Mouse (Mus musculus) thymus, postnatal 25 days (tissue): ENCODE measurements around the gene Anapc5.
A peak's percentile ranks its signal among the peaks of the same experiment; 100 is the strongest.

Experiments used
- DNase-seq: peaks from one replicate; pipeline ENCODE4 v3.0.0; 2022

Gene Anapc5

GRCm38 (mm10) chr5:122820777-122821523 is at the start of gene Anapc5:
Anapc5 (minus strand) TSS chr5:122821339.
- DNase-seq: peak; percentile 94

DNA sequence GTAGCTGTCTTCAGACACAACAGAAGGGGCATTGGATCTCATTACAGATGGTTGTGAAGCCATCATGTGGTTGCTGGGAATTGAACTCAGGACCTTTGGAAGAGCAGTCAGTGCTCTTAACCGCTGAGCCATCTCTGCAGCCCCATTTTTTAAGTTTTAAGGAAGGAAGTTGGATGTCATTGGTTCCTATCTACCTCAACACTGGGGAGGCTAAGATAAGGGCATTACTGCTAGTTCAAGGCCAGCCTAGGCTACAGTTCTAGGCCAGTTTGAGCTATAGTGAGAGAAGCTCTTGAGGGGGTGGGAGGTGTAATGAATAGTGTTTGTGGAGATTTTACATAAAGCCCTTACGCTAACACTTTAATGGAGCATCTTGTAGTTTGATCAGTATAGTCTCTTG is 41.9 kb upstream of the Anapc5 start:
- no peak for DNase-seq

DNA sequence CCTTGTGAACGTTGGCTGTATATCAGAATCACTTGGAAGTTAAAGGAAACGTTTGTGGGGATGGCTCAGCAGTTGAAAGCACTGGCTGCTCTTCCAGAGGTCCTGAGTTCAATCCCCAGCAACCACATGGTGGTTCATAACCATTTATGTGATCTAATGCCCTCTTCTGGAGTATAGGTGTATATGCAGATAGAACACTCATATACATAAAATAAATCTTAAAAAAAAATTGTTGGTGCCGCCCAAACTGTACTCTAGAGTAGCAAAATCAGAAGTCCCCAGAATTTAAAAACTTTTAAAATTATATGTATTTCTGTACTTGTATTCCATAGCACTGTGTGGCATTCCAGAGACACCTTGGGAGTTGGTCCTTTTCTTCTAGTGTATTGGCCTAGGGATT is 34.7 kb upstream of the Anapc5 start:
- DNase-seq: no peak

DNA sequence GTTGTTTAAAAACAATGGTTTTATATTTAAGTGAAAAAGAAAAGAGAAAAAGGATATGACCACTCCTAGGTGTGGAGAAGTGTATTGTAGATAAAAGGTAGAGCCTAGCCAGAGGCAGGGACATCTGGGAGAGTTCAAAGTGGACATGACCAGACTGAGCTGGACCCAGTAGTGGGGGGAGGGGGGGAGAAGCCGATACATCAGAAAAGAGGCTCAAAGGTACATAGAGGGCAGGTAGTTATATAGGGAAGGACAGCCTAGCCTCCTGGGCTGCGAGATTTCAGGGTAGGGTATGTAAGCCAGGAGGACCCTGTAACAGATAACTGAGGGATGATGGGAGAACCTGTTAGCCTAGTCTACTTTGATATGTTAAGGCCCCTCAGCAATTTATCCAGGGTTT is 31.5 kb upstream of the Anapc5 start:
- DNase-seq: no peak

GRCm38 (mm10) chr5:122850319-122851002 is 29.3 kb upstream of the Anapc5 start:
- no peak for DNase-seq

GRCm38 (mm10) chr5:122849521-122850318 is 28.6 kb upstream of the Anapc5 start, which contains the start of gene Rnf34:
Rnf34 (plus strand) TSS chr5:122850048.
- peak; percentile 97 for DNase-seq

DNA sequence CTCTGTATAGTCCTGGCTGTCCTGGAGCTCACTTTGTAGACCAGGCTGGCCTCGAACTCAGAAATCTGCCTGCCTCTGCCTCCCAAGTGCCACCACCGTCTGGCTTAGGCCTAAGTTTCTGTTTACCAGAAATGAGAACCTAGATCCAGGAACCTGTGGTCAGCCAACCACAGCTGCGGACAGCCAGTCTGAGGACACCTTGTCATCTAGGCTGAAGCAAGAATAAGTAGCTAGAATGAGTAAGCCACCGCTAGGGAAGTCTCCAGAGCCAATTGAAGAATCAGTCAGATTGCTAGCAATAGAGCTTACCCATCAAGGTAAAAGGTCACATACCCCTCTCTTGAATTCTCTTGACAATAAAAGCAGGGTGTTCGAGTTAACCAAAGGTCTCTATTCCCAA is 22.7 kb upstream of the Anapc5 start:
- DNase-seq: no peak

GRCm38 (mm10) chr5:122841126-122841525 is 20.0 kb upstream of the Anapc5 start:
- DNase-seq: no peak

DNA sequence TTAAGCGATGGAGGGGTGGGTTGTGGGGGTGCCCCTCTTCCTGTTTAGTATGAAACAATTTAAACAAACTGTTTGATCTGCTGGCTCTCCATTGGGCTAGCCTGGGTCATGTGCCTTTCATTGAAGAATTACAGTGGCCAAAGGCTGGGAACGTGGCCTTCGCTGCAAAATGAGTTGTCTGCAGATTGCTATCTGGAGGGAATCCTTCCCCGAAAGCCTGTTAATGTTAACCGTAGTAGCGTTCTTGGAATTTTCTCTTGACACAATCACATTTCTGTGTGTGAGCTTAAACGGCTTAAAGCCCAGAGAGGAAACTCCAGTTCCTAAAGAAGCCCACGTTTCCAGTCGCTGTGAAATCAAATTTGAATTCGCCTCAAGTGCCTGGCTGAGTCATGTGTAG is 11.9 kb upstream of the Anapc5 start:
- DNase-seq: peak; percentile 46

DNA sequence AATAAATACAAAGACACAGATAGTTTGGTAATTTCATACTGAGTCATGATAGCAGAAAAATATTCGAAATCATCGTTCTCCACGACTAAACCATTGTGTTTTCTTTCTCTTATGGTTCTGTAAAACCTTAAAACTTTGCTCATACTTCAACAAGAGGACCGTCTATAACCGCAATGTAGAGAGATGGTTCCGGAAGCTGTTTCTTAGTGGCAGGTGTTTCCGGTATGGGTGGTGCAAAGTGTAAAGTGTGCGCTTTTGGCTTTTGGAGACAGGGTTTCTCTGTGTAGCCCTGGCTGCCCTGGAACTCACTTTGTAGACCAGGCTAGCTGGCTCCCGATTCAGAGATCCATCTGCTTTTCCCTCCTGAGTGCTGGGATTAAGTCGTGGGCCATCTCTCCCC is 11.4 kb upstream of the Anapc5 start:
- peak; percentile 42 for DNase-seq

- no peak for DNase-seq
Measured at GRCm38 (mm10) chr5:122825099-122825498, 4.0 kb upstream of the Anapc5 start.

- DNase-seq: peak; percentile 63
Measured at GRCm38 (mm10) chr5:122824450-122824849, 3.3 kb upstream of the Anapc5 start.

GRCm38 (mm10) chr5:122823976-122824375 is 2.8 kb upstream of the Anapc5 start:
- peak; percentile 37 for DNase-seq

- no peak for DNase-seq
Measured at GRCm38 (mm10) chr5:122822441-122822840, 1.3 kb upstream of the Anapc5 start.

DNA sequence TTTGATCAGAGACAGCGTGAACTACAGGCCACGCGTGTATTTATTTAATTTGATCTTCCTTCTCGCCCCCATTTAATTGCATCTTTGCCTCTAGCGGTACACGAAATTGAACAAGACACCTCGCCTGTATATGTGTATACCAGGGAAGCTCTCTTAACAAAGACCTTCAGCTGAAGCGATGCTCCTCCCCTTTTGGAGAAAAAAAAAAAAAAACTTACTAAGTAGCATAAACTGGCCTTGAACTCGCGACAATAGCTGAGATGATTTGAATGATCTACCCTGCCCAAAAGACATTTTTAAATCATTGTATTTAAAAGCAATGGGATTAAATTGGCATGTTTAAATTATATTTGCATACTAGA is 366 bp upstream of the Anapc5 start:
- DNase-seq: no peak

GRCm38 (mm10) chr5:122812699-122813098 is 8.4 kb downstream of the Anapc5 start:
- no peak for DNase-seq

DNA sequence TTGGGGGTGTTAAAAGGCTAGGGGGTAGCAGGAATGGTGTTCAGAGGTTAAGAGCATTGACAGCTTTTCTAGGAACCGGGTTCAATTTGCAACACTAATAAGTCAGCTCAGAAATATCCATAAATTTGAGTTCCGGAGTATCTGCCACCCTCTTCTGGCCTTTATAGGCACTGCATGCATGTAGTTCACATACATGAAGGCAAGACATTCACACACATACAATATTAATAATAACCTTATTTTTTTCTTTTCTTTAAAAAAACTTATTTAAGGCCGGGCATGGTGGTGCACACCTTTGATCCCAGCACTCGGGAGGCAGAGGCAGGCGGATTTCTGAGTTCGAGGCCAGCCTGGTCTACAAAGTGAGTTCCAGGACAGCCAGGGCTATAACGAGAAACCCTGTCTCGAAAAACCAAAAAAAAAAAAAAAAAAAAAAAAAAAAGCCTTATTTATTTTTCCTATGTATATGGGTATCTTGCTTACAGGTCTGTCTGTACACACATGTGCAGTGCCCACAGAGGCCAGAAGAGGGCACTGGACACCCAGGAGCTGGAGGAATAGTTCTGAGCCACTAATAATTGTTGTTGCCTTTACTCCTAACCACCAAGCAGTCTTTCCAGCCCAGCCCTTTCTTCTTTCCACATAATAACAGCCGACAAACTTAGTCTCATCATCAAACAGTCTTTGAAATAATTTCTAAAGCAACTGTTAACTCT is 9.6 kb downstream of the Anapc5 start:
- DNase-seq: peak; percentile 77

DNA sequence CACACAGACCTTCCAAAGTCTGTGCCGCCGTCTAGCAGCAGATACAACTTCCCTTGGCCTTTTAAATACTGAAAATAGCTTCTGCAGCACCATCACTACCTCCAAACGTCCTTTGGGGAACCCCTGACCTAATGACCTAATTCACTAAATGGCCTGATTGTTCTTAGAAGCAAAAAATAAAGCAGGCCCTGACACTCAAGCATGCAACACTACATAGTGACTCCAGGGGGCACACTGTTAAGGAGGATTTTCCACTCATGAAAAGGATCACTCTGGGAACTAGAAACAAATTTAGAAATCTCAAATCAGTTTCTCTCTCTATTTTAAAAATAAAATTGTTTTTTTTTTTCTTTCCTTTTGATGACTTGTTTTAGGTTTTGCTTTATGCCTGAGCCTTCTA is 15.6 kb downstream of the Anapc5 start:
- no peak for DNase-seq

GRCm38 (mm10) chr5:122802706-122803105 is 18.4 kb downstream of the Anapc5 start:
- DNase-seq: no peak

DNA sequence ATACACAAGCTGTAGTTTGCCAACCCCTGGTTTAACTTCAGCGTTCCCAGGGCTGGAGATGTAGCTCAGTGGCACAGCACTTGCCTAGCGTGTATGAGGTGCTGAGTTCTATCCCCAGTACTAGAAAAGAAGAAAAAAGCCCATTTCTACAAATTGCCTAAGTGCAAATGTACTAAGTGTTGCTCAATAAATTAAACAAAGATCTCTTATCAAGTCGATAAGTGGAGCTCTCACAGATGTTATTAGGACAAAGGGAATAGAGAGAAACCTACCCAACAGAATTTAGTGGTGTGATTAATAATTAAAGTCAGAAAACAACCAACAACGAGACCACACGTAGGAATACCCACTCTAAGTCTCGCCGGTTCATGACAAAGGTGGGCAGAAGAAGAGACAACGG is 19.5 kb downstream of the Anapc5 start:
- no peak for DNase-seq

GRCm38 (mm10) chr5:122800345-122801010 is 20.7 kb downstream of the Anapc5 start:
- DNase-seq: no peak
